Mouse (Mus musculus) small intestine, adult 2 months (tissue): ENCODE results near the gene Mettl7a3. TPM values are rescaled to one million over a fixed set of nuclear protein-coding genes. Genes with fewer than 3 reads are reported as not detected.
A peak's percentile ranks its signal among the peaks of the same experiment; 100 is the strongest.
"Not testable (repeated sequence)": the region's sequence is repeated elsewhere in the genome, so short reads cannot be mapped to it uniquely, and the experiment has no call there.

ENCODE experiments used
- H3K27ac ChIP-seq: fragments of 200-500 bp; 2 replicates; pipeline ENCODE4 v1.5.1; 2012; ENCODE audit warnings: low read depth, low read length, control low read depth, inconsistent platforms; ENCODE audit not compliant: insufficient read depth
- H3K27me3 ChIP-seq: fragments of 200-500 bp; 2 replicates; pipeline ENCODE4 v1.6.1; 2012; ENCODE audit warnings: mild to moderate bottlenecking, moderate library complexity, low read length, inconsistent platforms; ENCODE audit not compliant: control insufficient read depth, insufficient read depth
- H3K36me3 ChIP-seq: fragments of 200-500 bp; 2 replicates; pipeline ENCODE4 v1.6.1; 2012; ENCODE audit warnings: mild to moderate bottlenecking, low read length, control low read depth, inconsistent platforms; ENCODE audit not compliant: control insufficient read depth, insufficient read depth
- H3K4me1 ChIP-seq: fragments of 200-500 bp; 2 replicates; pipeline ENCODE4 v1.6.1; 2012; ENCODE audit warnings: low read length, inconsistent platforms, mixed read lengths; ENCODE audit not compliant: control insufficient read depth, insufficient read depth, insufficient read length
- H3K4me3 ChIP-seq: fragments of 200-500 bp; 2 replicates; pipeline ENCODE4 v1.5.1; 2012; ENCODE audit warnings: low read depth, mild to moderate bottlenecking, control low read depth, inconsistent platforms, low read length, moderate library complexity
- CTCF ChIP-seq: fragments of 200-500 bp; IDR thresholded peaks from 2 replicates; pipeline ENCODE4 v1.5.1; 2012; ENCODE audit warnings: low read depth, mild to moderate bottlenecking, control low read depth, inconsistent platforms, low read length, moderate library complexity, mixed read lengths; ENCODE audit not compliant: insufficient replicate concordance, insufficient read length; ENCODE audit errors: extremely low read depth
- POLR2A ChIP-seq: fragments of 200-500 bp; IDR thresholded peaks from 2 replicates; pipeline ENCODE4 v1.6.1; 2012; ENCODE audit warnings: low read depth, mild to moderate bottlenecking, control low read depth, inconsistent platforms, low read length, moderate library complexity
- WGBS: fragments of 180-500 bp; shearing (Covaris S2); methylation state at CpG from one replicate; pipeline ENCODE4 v1.1.7; 2018; 5-methylcytosine and 5-hydroxymethylcytosine counted together
- polyA plus RNA-seq: library from polyadenylated mRNA; depleted of rRNA; stranded (reverse); fragments of >200 nt; gene quantifications from 2 replicates; pipeline ENCODE4 v1.2.3, GENCODE M21; 2012

Mettl7a3 gene
- polyA plus RNA-seq, 1 experiment, result not detected

DNA sequence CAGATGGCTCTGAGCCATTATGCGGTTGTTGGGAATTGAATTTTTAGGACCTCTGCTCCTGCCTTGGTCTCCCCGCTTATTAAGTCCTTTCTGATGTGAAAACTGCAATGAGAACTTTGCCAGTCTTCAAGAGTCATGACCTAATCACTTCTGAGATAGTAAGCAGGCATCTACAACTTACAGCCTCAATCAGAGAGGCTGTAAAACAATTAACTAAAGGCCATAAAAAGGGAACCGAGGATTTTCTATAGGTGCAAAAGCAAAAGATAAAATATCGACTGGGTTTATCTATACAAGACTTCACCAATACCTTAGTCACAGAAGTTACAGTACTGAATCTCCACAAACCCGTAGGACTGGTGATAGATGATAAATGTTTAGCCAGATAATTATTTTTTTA, 21.1 kb downstream of the Mettl7a3 start:
- WGBS, result 16% methylated on average over 5 of the region's 5 CpGs

DNA sequence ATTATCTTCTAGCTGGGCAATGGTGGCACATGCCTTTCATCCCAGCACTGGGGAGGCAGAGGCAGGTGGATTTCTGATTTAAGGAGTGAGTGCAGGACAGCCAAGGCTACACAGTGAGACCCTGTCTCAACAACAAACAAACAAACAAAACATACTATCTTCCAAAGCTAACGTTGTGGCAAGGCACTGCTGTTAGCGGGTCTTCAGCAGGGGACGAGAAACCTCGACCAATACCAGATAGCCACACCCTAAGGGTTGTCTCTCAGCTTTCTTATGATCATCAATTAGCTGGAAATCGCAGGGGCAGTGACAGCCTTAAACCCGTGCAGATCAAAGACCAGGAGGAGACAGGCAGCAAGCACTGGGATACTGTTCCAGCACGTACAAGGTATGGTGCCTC, 29.5 kb downstream of the Mettl7a3 start, which contains the start of gene Higd1c:
Gene Higd1c, plus strand, starts transcription at position 301 of the 400 bp plus-strand sequence.
- 73% methylated on average over 7 of the region's 7 CpGs for WGBS
- TF ChIP-seq POLR2A (no peak), CTCF (no peak)
- no peaks in the 10 kb centered on the region for H3K36me3 ChIP-seq
- no peak within 1 kb of the TSS for H3K4me3 ChIP-seq
- H3K4me1 ChIP-seq, result no peaks in the 10 kb centered on the region
- peaks cover 25% of the 10 kb centered on the region; the same call in 1 of the 2 replicates for H3K27me3 ChIP-seq
- no peak within 1 kb of the TSS for H3K27ac ChIP-seq

More for the DNA sequence above, 21.1 kb downstream of the Mettl7a3 start:
- TF ChIP-seq POLR2A (no peak), CTCF (no peak)
- Histone ChIP-seq H3K4me1 (no peaks in the 10 kb centered on the region), H3K27me3 (peaks cover 20% of the 10 kb centered on the region), H3K27ac (no peak overlapping the region), H3K36me3 (no peaks in the 10 kb centered on the region), H3K4me3 (no peak overlapping the region)

DNA sequence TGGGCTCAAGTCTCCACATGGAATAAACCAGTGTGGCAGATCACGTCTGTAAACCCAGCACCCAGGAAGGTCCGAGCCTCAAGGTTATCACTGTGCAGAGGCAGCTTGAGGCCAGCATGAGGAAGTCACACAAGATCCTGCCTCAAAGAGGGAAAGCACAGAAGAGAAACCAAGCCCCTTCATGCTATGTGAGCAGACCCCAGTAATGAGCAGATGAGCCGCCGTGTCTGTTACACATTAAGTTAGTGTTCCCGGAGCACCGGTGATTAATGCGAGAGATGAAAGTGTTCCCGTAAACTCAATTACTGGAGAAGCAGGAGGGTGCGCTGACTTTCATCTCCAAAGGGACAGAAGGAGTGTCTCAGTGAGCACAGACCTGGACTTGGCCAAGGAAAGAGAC, 31.2 kb downstream of the Mettl7a3 start:
- not testable (repeated sequence) for H3K4me1 ChIP-seq, H3K27ac ChIP-seq, H3K36me3 ChIP-seq, H3K4me3 ChIP-seq
- H3K27me3 ChIP-seq, result peaks cover 22% of the 10 kb centered on the region; the same call in 1 of the 2 replicates
- 58% methylated on average over 9 of the region's 9 CpGs for WGBS

DNA sequence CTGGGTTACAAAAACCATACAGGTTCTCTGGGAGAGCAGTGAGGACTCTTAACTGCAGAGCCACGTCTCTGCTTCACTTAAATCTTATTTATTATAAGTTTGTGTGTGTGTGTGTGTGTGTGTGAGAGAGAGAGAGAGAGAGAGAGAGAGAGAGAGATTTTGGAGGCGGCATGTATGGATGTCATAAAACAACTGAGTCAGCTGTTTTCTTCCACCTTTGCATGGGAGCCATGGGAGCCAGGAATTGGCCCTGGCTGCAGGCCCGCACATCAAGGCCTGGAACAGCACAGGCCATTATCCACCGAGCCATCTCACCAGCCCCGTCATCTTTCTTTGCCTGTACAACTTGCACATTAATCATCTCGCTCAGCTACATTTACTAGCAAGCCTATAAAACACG, 32.4 kb downstream of the Mettl7a3 start:
- peaks cover 22% of the 10 kb centered on the region; the same call in 1 of the 2 replicates for H3K27me3 ChIP-seq
- H3K27ac ChIP-seq, result no peak overlapping the region
- TF ChIP-seq POLR2A (no peak), CTCF (no peak)
- WGBS, result 82% methylated on average over 7 of the region's 7 CpGs
- no peak overlapping the region for H3K4me3 ChIP-seq
- no peaks in the 10 kb centered on the region for H3K4me1 ChIP-seq
- H3K36me3 ChIP-seq, result no peaks in the 10 kb centered on the region

DNA sequence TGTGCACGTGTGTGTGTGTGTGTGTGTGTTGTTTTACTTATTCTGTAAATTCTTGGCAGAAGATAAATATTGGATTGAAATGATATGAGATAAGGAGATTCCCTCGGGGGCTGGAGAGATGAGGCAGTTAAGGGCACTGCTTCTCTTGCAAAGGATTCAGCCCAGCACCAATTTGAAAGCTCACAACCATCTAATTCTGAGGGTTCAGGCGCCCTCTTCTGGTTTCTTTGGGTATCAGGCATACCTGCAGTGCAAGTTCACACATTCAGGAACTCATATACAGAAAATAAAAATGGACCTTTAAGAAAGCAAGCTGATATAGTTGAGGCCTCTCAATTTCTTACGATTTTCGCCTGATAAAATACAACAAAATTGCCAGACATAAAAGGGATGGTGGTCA, 40.3 kb downstream of the Mettl7a3 start:
- no peak overlapping the region for H3K4me3 ChIP-seq
- no peaks in the 10 kb centered on the region for H3K36me3 ChIP-seq
- H3K4me1 ChIP-seq, result peaks cover 1% of the 10 kb centered on the region; the same call in 1 of the 2 replicates
- peak; percentile 36; the same call in 1 of the 2 replicates for TF ChIP-seq CTCF
- TF ChIP-seq POLR2A, result no peak
- H3K27me3 ChIP-seq, result peaks cover 4% of the 10 kb centered on the region; the same call in 1 of the 2 replicates
- whole genome bisulfite sequencing, result 45% methylated on average over 5 of the region's 5 CpGs
- no peak overlapping the region for H3K27ac ChIP-seq

DNA sequence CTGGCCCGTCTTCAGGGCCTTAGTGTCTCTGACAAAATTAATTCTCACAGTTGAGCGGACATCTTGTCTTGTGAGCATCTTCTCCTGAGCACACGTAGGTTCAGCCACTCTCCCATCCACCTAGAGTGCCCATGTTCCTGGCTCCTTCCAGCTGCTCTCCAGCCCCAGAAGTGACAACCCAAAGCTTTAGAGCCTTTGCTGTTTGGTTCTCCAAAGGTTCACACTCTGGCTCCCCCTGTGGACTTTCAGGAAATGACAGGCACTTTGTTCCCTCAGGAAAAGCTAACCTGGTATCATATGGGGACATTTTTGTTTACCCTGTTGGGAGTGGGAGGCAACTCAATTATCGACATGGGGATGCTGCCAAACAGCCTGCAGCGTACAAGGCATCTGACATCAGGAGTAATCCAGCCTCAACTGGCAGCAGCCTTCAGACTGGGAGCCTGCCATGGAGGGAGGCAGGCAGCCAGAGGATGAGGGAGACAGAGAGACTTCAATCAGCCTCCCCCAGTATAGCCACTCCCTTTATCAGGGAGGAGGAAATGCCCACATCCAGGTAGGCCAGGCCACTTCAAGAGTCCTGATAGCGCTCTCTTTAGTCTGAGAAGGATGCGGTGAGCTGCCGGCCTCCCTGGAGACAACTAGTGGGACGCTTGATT, 43.2 kb downstream of the Mettl7a3 start:
- H3K4me3 ChIP-seq, H3K27ac ChIP-seq, H3K4me1 ChIP-seq, H3K27me3 ChIP-seq, H3K36me3 ChIP-seq: not testable (repeated sequence)
- WGBS, result 35% methylated on average over 4 of the region's 9 CpGs

DNA sequence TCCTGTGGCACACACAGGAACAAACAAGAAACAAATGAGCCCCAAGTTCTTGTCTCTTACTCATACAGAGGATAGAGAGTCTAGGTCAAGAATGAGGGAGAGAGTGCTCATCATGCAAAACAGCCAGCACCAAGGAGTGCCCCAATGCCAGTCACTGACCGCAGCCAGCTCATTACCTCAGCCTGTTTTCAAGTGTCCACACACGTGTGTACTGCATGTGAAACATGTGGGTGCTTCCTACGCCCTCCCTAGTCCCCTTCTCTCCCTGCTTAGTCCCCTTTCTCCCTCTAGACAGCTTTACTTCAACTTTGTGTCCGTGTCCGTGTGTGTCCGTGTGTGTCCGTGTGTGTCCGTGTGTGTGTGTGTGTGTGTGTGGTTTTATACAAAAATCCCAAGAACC, 44.9 kb downstream of the Mettl7a3 start:
- no peaks in the 10 kb centered on the region for H3K36me3 ChIP-seq
- H3K27me3 ChIP-seq, result no peaks in the 10 kb centered on the region
- no peak overlapping the region for H3K4me3 ChIP-seq
- H3K27ac ChIP-seq, result no peak overlapping the region
- TF ChIP-seq CTCF (no peak), POLR2A (no peak)
- H3K4me1 ChIP-seq, result peaks cover 1% of the 10 kb centered on the region; the same call in 1 of the 2 replicates
- WGBS, result 37% methylated on average over 8 of the region's 8 CpGs

DNA sequence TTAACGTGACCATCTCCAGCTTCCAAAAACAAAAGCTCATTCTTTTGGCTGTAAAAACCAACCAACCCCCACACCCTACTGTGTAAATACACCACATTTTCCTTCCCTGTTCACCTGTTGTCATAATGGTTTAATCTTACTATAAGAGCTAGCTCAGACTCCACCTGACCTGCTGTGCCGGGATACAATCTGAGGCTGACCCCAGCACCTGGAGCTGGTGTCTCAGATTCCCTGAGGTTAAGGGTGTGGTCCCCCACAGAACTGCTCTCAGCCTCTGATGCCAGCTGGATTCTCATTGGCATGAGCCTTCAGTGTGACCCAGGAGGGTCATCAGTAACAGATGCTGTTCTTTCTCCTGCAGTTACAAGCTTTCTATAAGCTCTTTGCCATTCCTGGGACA, 45.4 kb downstream of the Mettl7a3 start:
- Histone ChIP-seq H3K27me3 (no peaks in the 10 kb centered on the region), H3K4me3 (no peak overlapping the region), H3K4me1 (peaks cover 1% of the 10 kb centered on the region; the same call in 1 of the 2 replicates), H3K36me3 (no peaks in the 10 kb centered on the region), H3K27ac (no peak overlapping the region)
- WGBS, result 20% methylated on average over 2 of the region's 2 CpGs
- TF ChIP-seq CTCF (no peak), POLR2A (no peak)
